Mouse (Mus musculus) mouse trophoblast stem cell (cell line): ENCODE results near the gene Focad.

Experiments used
- in situ Hi-C, 2 experiments: fragments of 300-500 bp; cut with MseI, MboI; formaldehyde crosslinking; loops; 2 replicates in 1 of 2; 3 replicates in 1 of 2; pipeline ENCODE4 v1.15.1; 2025

The Focad gene

DNA sequence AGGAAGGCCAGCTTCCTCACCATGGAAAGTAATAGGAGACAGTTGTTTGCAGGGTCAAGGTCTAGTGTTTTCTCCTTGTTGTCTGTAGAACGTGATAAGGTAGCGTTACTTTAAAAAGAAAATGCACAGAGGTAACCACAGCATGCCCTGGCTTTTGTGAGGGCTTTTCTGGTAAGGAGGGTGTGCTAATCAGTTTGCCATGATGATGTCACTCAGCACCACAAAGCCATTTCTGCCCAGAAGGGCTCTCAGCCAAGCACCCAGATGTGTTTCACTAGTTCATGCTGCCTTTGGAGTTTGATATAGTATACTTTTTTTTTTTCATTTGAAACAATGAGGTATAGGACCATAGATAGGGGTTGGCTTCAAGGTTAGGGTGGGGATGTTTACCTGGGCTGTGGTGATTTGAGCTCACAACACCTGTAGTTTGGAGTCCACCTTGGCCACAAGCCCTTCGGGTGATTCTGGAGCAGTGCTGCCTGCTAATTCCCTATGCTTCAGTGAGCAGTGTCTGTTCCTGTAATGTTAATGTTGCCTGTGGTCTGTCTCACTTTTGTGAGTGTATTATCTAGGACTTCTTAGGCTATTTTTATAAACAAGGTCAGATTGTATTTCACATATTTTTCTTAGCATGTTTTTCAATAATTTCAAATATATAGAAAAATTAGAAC, 61.2 kb downstream of the Focad start:
- in situ Hi-C loops: no loop called here

DNA sequence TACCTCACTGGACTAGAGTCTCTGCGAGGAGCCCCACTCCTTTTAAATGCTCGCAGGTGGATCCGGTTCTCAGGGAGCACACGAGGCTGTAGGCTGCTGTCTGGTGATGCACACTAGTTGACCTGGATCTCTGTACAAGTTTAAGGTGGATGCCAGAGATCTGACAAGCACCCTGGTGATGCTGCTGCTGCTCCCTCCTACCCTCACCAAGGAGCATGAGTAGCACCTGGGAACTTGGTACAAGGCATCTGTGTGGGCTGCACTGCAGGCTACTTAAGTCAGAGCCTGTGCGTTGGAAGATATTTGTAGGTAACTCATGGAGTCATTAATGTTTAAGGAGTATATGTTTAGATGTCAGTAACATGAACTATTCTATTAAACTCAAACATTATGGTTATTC, 62.5 kb downstream of the Focad start:
- in situ Hi-C loops: no loop called here

- in situ Hi-C loops: no loop called here
Observed at GRCm38 (mm10) chr4:88157644-88158043, 63.2 kb downstream of the Focad start.

DNA sequence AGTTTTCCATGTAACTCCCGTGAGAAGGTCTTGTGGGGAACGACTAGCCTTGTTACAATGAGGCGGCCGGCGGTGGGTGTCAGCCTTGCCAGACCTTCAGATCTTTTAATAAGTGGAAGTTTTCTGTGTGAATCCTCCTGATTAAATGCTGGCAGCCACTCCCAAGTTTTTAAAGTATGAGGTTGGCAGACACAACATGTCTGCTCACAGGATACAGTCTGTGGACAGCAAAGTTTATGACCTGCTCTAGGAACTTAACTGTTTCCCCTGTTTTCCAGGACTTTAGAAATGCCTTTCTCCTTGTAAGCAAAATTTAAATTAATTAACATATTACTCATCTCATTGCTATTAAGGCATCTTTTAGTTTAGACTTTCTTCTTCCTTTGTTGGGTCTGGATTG, 64.8 kb downstream of the Focad start:
- in situ Hi-C loops: no loop called here

DNA sequence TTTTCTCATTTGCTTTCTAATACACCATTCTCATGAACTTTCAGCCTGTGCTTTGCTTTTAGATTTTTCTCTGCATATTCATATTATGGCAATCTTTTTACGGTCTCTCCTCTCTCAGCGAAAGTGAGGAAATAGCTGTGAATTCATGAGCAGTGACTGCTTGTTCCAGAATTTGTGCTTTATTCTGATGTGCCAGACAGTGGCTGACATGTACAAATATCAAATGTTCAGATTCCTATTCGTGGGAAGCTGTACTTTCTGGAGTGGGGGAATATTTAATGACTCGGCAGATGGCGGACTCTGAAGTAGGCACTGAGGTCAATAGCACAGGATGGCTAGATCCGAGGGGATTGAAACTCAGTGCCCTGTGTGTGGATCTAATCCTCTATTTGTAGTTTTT, 65.3 kb downstream of the Focad start:
- in situ Hi-C loops: no loop called here

DNA sequence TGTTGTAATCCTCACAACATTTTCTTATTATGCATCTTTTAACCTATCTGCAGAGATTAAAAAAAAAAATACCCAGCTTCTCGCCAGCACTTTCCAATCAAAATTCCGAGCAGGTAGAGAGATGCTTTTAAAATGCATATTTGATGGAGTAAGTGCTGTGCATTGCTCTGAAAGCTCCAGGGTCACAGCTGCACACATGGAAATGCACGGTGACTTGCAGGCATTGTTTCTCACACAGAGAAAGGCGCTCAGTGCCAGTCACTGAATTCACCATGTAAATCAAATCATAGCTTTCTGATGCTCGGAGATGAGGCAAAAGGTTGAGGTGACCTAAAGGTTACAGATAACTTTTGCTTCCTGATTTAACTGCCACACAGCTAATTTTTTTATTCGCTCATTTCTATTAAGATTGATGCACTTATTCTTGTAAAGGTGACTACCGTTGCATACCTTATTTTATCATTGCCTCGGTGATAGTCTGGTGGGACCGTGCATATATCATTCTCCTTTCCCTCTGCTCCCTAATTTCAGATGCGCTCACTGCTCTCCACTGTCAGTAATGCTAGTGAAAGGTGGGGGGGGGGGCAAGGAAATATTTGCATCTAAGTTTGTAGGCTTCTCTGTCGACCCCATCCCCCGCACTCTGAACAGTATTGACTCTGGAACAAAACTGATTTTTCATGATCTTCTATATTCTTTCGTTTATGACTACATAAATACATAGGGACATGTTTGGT, 69.2 kb downstream of the Focad start:
- in situ Hi-C loops: no loop called here

GRCm38 (mm10) chr4:88167008-88167862, 72.8 kb downstream of the Focad start:
- in situ Hi-C loops: no loop called here

DNA sequence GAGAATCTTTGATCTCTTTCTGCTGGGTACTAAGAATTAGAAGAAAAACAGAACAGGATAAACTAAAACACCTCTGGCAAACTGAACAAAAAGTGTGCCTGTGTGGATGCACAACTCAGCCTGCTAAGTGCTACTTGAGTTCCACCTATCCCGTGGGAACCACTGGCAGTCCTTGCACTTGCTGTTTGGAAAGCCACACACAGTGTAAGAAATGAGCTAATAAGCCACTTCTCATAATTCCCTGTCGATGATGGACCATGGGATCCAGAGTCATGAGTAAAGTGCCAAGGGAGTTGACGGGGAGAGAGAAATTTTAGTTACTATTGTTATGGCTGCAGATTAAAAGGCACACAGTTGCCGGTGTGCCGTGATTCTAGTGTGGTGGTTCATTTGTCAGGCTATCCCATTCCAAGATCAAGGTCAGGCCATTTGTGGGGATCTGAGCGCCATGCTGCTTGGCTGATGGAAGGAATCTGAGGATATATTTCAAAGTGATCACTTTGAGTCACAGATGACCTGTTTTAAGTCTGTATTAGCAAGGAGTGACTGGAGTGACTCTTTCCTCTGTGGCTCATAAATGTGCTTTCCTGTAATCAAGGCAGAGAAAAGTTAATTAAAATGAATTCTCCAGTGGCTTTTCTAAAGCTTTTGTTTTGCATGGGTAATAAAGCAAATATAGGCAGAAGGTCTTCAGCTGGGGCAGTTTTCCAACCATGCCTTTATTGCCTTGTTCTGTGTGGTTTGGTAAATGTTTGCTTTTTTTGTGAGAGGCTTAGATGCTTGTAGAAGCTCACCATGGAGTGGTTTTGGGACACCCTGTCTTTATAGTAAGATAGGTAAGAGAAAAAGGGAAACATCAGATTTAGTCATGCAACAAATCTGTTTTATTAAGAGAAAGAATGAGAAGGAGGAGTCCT, 80.9 kb downstream of the Focad start:
- in situ Hi-C loops: no loop called here

- in situ Hi-C loops: no loop called here
Observed at GRCm38 (mm10) chr4:88179296-88179695, 84.9 kb downstream of the Focad start.

DNA sequence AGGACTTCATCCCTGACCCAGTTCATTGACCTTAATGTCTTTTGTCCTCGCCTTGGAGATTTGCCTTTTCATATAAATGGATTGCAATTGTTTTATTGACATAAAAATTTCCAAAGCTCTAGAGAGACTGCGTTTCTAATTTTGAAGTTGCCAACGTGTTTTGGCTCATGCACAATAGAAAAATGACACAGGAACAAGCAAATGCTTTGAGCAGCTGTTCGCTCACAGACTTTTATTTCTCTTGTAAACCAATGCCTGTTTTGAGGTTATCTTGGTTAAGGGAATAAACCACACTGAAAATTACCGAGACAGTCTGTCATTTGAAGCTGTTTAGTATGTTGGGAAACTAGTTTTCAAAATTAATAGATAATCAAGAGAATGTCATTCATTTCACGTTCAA, 89.9 kb downstream of the Focad start:
- in situ Hi-C loops: no loop called here

DNA sequence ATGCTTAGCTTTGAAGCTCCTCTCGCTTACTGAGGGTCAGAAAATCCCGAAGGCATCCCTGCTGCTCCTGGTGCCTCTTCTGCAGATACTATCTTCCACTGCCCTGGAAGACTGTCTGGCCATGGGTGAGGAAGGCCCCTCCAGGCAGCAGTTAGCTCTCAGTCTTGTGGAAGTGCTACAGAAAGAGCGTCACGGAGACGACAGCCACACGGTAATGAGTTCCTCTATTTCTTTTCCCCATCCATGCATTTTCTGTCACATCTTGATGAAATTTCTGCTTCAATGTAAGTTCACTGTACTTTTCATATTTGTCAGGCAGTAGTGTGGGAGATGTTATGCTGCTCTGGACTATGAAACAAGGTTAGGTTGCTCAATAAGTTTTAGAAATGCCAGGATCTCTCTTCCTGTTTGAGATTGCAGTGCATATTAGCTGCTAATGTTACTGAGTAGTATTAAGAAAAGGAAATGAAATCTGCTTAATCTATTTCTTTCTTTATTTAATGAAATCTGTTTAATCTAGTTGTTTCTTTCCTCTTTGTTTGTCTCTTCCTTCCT, 91.5 kb downstream of the Focad start:
- in situ Hi-C loops: no loop called here

DNA sequence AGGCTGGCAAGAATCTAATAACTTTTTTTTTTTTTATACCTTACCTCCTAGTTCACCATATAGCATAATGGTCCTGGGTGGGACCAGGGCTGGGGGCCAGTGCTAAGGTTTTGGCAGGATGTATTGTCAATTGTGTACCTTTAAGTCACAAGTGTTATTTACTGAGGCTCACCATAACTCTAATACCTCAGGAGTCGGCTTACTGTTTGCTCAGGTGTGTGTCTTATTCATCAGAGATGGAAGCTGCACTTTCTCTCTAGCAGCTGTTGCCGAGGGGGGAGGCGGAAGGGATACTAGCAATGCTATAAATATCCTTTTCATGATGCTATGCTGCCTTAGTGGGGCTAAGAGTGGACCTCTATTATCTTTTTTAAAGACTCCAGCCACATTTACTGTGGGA, 93.2 kb downstream of the Focad start:
- in situ Hi-C loops: no loop called here

DNA sequence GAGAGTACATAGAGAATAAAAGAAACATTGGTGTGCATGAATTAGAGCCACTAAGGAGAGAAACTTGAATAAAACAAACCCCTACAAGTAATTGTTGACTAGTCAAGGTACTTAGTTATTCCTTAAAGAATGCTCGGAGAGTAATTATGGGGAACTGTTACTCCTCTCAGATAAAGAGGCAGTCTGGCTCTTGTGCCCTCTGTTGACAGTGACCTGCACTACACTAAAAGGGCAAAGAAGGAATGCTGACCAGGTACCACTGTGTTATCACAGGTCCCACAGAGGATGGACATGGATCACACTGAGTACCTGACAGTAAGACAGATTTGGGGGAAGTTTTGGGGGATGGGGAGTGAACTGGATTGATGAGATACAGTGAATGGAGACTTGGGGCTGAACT, 95.1 kb downstream of the Focad start:
- in situ Hi-C loops: no loop called here

DNA sequence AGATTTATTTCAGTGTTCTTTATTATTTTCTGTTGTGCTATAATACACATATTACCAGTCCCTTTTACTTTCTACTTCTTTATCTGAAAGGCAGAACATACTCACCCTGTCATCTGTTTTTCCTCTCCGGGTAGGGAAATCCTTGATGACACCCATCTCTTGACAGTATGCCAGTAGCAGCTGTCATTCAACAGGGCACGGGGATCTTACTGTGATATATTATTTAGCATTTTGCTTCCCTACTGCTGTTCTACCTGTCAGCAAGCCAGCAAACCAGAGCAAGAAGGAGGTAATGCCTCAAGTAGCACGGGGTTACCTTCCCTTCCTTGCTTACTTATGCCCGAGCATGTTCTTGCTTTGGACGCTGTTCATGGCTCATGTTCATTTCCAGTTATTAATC, 99.8 kb downstream of the Focad start:
- in situ Hi-C loops: no loop called here

DNA sequence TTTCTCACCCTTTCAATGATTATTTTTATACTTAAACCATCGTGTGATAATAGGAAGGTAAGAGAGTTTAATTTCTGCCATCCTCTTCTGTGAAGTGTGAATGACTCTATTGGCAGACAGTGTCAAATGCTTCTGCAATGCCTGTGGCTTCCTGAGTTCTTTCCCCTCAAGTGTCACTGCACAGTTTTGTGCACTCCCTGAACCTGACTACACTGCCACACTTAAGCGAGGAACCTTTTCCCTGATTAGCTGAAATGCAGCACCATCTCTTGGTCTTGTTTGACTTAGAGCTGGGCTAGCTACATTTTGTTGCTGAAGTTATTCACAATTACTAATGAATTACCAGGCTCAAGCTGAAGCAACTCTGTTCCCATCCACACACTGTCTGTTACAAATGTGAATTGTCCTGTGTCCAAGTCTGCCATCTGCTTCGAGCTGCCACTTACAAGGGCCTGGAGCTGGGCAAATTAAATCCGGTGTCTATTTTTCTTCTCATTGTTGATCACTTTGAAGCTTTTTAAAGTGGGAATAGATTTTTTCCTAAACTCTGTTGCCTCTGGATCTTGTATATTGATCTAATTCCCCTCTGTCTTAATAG, 101.6 kb downstream of the Focad start:
- in situ Hi-C loops: no loop called here

- in situ Hi-C loops: no loop called here
Observed at GRCm38 (mm10) chr4:88196500-88196912, 102.1 kb downstream of the Focad start.

DNA sequence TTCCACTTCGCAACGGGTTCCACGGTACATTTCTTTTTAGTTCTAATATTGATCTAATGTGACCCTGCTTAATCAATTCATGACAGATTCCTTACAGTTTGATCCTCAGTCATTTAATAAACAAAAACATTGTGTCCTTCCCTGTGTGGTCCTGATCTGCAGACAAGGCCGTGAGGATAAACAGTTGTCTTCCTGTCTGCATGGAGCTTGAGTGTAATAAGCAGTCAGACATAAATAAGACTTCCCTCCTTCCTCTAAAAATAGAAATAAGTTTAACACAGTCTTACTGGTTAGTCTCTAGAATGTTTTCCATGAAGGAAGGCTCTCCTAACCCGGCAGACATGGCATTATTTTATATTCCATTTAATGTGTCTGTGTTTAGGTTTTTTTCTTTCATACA, 102.8 kb downstream of the Focad start:
- in situ Hi-C loops: no loop called here

- in situ Hi-C loops: no loop called here
Observed at GRCm38 (mm10) chr4:88199186-88199585, 104.8 kb downstream of the Focad start.

DNA sequence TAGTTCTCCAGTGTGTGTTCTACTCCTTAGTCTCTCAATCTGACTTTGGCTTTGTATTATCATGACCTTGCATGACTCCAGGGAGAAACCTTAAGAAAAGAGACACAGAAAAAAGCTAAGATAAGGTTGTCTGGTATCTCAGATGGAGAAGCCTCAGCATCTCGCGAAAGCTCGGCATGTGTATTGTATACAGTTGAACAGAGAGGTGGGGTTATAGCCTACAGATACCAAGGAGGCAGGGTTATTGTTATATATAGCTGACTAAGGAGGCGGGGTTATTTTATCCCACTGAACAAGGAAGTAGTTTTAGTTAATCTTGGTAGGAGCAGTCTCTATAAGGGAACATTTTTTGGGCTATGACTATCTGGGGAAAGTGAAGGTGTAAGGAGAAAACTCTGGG, 106.6 kb downstream of the Focad start:
- in situ Hi-C loops: no loop called here

- in situ Hi-C loops: no loop called here
Observed at GRCm38 (mm10) chr4:88208676-88209075, 114.2 kb downstream of the Focad start.

DNA sequence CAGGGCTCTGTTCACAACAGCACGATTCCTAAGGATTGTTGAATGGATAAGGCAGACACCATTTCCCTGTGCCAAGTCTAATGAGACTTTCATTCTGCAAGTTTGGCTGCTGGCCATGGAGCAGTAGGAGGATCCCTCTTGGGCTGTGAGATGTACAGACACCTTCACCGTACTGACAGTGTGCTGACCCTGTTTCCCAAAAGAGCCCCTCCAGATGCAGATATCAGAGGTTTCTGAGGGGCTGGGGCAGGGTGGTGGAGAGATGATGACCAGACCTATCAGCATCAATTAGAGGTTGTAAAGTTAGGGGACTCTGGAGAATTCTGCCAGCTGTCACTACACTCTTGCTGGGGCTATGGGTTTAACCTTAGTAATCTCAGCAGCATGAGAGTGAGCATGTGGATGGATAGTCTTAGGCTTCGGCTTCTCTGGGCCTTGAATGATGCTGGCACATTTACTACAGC, 115.0 kb downstream of the Focad start:
- in situ Hi-C loops: no loop called here
